Mouse (Mus musculus) layer of hippocampus, adult 2 months (tissue): ENCODE data around the gene Opn1sw. TPM values are rescaled to one million over a fixed set of nuclear protein-coding genes. Genes with fewer than 3 reads are reported as not detected.

Experiments
- DNase-seq, 2 experiments: peaks; one replicate each; pipeline ENCODE4 v3.0.0; 2022; ENCODE audit warnings: low spot score in 2 of 2
- H3K27ac ChIP-seq: fragments of 200-600 bp; 2 replicates; pipeline ENCODE4 v1.8.1; 2022
- H3K4me3 ChIP-seq: fragments of 200-600 bp; 2 replicates; pipeline ENCODE4 v1.8.1; 2022; ENCODE audit warnings: mild to moderate bottlenecking
- CTCF ChIP-seq: fragments of 200-600 bp; conservative IDR thresholded peaks from 2 replicates; pipeline ENCODE4 v1.8.1; 2022; ENCODE audit warnings: antibody characterized with exemption, mild to moderate bottlenecking, moderate library complexity
- total RNA-seq, 2 experiments: library from RNA; stranded (reverse); gene quantifications; 2 replicates each; pipeline ENCODE4 v1.2.3; 2021

The Opn1sw gene
- total RNA-seq, 2 experiments from 2014 or later, result not detected

DNA sequence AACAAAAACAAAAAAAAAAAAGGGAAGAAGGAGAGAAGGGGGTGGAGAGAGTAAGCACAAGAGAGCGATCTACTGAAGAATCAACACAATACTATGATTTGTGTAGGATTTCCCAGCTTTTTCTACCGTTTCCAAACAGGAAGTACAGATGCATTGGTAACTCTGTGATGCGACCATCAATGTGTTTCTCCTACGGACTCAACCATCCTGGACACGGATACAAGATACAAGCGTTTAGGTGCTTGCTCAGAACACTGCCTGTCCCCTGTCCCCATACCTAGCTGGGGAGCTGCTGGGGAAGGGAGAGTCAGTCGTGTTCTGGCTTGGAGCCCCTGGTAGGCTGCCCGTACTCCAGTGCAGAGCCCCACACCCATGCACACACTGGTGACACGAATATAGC lies 1.2 kb upstream of the Opn1sw start:
- Histone ChIP-seq H3K4me3 (no peak overlapping the region), H3K27ac (no peak overlapping the region)
- TF ChIP-seq CTCF, result no peak
- no peak for DNase-seq

DNA sequence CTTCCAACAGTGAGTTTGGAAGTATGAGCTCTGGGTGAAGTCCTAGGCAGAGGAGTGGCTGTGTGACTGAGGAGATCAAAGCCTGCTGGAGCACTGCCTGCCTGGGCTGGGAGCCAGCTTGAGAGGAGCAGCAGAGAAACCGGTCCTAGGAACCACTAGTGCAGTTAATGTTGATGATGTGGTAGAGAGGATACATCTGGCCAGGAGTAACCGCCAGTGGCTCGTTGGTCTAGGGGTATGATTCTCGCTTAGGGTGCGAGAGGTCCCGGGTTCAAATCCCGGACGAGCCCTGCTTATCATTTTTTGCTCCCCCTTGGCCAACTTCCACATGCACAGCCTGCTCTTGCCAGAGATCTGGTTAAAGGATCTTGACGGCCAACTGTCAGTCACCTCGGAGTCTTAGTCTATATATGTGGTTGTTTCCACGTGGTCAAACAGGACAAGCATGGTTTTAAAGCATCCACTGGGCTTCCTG lies 375 bp upstream of the Opn1sw start:
- TF ChIP-seq CTCF, result no peak
- DNase-seq, result peak; percentile 71 to 82
- Histone ChIP-seq H3K4me3 (no peak overlapping the region), H3K27ac (no peak overlapping the region)

DNA sequence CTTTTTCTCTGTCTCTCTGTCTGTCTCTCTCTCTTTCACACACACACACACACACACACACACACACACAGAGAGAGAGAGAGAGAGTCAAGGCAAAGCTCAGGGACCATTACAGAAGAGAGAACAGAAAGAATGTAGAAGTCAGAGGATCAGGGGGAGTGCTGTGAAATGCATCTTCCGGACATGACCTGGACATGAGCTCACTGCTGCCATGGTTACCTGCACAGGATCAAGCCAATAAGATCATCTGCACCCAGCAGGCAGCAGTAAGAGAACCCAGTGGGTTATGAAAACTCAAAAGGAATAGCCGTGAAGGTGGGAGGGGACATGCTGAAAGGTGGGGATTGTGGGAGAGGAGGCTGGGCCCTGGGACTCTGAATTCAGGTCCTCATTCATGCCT lies 5.8 kb downstream of the Opn1sw start:
- Histone ChIP-seq H3K27ac (no peak overlapping the region), H3K4me3 (no peak overlapping the region)
- no peak for TF ChIP-seq CTCF
- no peak for DNase-seq

- H3K27ac ChIP-seq, result no peak overlapping the region
- no peak overlapping the region for H3K4me3 ChIP-seq
- no peak for TF ChIP-seq CTCF
- DNase-seq, result no peak
Measured at GRCm38 (mm10) chr6:29379954-29380353, 8.3 kb downstream of the Opn1sw start.

GRCm38 (mm10) chr6:29378678-29379077 lies 9.6 kb downstream of the Opn1sw start:
- TF ChIP-seq CTCF, result no peak
- H3K4me3 ChIP-seq, result no peak overlapping the region
- no peak for DNase-seq
- H3K27ac ChIP-seq, result no peak overlapping the region

GRCm38 (mm10) chr6:29377386-29377785 lies 10.9 kb downstream of the Opn1sw start:
- Histone ChIP-seq H3K4me3 (no peak overlapping the region), H3K27ac (no peak overlapping the region)
- no peak for TF ChIP-seq CTCF
- DNase-seq, result no peak

DNA sequence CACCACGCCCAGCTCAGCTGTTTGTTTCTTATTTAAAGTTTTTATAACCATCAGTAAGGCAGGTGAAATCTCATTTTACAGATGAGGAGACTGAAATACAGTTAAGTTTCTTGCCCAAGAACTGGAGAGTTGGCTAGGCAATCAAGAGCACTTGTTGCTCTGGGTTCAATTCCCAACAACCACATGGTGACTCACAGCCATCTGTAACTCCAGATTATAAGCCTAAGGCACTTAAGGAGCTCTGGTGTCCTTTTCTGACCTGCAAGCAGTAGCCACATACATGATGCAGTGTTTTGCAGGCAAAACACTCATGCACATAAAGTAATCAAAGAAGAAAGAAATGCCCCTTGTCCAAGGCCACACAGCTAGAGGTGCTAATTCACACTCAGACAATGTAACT lies 23.0 kb downstream of the Opn1sw start:
- Histone ChIP-seq H3K27ac (no peak overlapping the region), H3K4me3 (no peak overlapping the region)
- TF ChIP-seq CTCF, result no peak
- DNase-seq, result no peak

GRCm38 (mm10) chr6:29363129-29363515 lies 25.1 kb downstream of the Opn1sw start:
- Histone ChIP-seq H3K4me3 (no peak overlapping the region), H3K27ac (peak overlapping the region; percentile 54; the same call in 1 of the 2 replicates)
- no peak for DNase-seq
- TF ChIP-seq CTCF, result no peak

- peak overlapping the region; percentile 22; the same call in 1 of the 2 replicates for H3K4me3 ChIP-seq
- DNase-seq, result peak in 1 of 2 experiments; percentile 14
- peak; percentile 80 for TF ChIP-seq CTCF
- H3K27ac ChIP-seq, result peak overlapping the region; percentile 54; the same call in 1 of the 2 replicates
Measured at GRCm38 (mm10) chr6:29362246-29363128, 25.8 kb downstream of the Opn1sw start.

- no peak for DNase-seq
- TF ChIP-seq CTCF, result no peak
- H3K27ac ChIP-seq, result no peak overlapping the region
- no peak overlapping the region for H3K4me3 ChIP-seq
Measured at GRCm38 (mm10) chr6:29360211-29360610, 28.1 kb downstream of the Opn1sw start.

DNA sequence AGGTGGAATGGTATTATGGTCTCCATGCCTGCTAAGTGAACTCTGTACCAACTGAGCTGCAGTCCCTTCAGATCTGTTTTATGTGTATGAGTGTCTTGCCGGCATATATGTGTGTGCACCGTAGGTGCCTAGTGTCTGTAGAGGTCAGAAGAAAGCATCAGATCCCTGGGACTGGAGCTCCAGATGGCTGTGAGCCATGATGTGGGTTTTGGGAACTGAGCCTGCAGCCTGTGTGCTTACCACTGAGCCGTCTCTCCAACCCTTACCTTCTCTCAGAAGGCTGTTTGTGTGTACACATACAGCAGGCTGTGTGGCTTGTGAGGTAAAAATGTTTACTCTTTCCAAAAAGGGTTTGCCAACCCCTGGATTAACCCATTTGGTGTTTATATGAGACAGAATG lies 28.9 kb downstream of the Opn1sw start:
- no peak for TF ChIP-seq CTCF

GRCm38 (mm10) chr6:29352816-29353215 lies 35.5 kb downstream of the Opn1sw start:
- no peak overlapping the region for H3K4me3 ChIP-seq
- TF ChIP-seq CTCF, result no peak

More for the DNA sequence above, 28.9 kb downstream of the Opn1sw start:
- H3K27ac ChIP-seq, result no peak overlapping the region
- no peak overlapping the region for H3K4me3 ChIP-seq
- DNase-seq, result no peak

GRCm38 (mm10) chr6:29351613-29352012 lies 36.7 kb downstream of the Opn1sw start:
- no peak overlapping the region for H3K4me3 ChIP-seq
- no peak for DNase-seq
- TF ChIP-seq CTCF, result peak; percentile 60

More at GRCm38 (mm10) chr6:29352816-29353215, 35.5 kb downstream of the Opn1sw start:
- no peak for DNase-seq
- no peak overlapping the region for H3K27ac ChIP-seq

DNA sequence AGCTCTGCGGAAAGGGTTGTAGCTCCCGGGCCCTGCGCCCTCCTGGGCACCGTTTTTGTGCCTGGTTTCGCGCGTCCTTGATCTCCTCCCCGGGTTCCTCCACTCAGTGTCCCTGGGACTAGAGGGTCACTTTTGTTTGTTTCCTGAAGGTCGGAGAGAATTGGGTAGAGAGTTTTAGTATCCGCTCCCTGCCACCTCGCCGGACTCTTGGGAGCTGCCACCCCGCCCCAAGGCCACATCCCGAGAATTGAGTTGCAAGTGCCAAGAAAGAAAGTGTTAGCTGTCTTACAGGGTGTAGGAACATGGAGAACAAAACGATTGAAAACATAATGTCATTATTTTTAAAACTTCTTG lies 39.9 kb downstream of the Opn1sw start:
- no peak for TF ChIP-seq CTCF
- peak overlapping the region; percentile 87 for H3K27ac ChIP-seq
- DNase-seq, result no peak
- H3K4me3 ChIP-seq, result peak overlapping the region; percentile 91

More at GRCm38 (mm10) chr6:29351613-29352012, 36.7 kb downstream of the Opn1sw start:
- no peak overlapping the region for H3K27ac ChIP-seq
